Mouse (Mus musculus) brain, embryonic 14.5 days (tissue): ENCODE data around the gene Elmod1. TPM values are rescaled to one million over a fixed set of nuclear protein-coding genes. Genes with fewer than 3 reads are reported as not detected.

Experiments used
- DNase-seq: peaks from one replicate; pipeline ENCODE4 v3.0.0-alpha.2; 2011; ENCODE audit warnings: low read depth
- CTCF ChIP-seq: fragments of 200-500 bp; IDR thresholded peaks from 2 replicates; pipeline ENCODE4 v1.5.1; 2012; ENCODE audit warnings: inconsistent platforms, mild to moderate bottlenecking, moderate library complexity, borderline replicate concordance; ENCODE audit not compliant: insufficient read depth, insufficient read length; ENCODE audit errors: extremely low read depth
- POLR2A ChIP-seq: fragments of 200-500 bp; IDR thresholded peaks from 2 replicates; pipeline ENCODE4 v1.6.1; 2012; ENCODE audit warnings: mild to moderate bottlenecking, inconsistent platforms, borderline replicate concordance; ENCODE audit not compliant: poor library complexity, insufficient read depth, insufficient read length, severe bottlenecking; ENCODE audit errors: extremely low read depth
- polyA plus RNA-seq: library from polyadenylated mRNA; depleted of rRNA; stranded (reverse); fragments of >200 nt; gene quantifications from 2 replicates; pipeline ENCODE4 v1.2.3, GENCODE M21; 2012; rRNA removed

Gene Elmod1
- polyA plus RNA-seq, 1 experiment = 55.4 TPM

DNA sequence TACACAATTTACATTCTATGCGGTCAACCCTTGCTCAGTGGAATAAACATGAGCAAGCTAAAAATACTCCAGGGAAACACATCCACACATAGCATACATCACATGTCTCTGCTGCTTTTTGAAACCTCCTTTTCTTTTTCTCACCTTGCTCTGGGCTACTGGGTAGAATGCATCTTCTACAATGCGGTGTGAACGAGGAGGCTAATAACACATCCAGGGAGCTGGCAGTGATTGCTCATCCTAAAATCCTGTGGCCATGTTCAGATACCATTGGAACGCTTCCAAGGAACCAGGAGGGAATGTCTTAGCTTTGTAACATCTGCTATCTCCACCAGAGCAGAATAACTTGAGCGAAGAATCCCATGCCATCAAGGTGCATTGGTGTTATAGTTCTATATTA, 64.8 kb downstream of the Elmod1 start:
- TF ChIP-seq CTCF = no peak
- no peak for TF ChIP-seq POLR2A
- DNase-seq = peak; percentile 36

DNA sequence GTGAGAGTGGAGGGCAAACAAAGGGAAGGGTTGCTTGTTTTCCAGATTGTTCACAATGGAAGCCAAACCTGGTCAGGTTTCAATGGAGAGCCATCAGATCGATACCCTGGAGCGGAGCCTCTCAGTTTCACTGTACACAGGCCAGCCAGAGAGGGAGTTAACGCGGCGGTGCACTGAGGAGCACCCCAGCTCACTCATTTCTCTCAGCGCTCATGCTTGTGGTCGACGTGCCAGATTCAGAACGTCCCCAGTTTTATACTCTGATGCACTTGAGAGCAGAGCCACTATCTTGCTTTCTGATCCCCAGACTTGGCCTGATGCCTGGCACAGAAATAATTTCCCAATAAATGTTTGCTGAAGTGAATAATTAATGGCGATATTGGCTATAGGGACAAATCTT, 68.3 kb downstream of the Elmod1 start:
- no peak for DNase-seq
- TF ChIP-seq CTCF (no peak), POLR2A (no peak)

DNA sequence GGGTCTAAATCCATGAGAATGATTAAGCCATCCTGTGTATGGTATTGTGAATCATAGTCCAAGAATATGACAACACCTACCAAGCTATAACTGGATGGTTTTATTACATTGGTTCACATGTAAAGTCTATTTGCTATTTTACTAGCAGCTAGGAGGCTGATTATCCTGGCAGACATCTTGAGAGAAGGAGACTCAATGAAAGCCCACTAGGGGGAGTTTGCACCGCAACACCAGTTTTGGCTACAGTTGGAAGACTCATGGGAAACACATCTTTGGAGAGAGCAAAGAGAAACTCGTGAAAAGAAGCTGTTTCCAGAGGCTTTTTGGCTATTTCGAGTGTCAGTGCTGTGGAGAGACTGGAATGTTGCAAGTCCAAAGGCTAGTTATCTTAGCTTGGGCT, 69.7 kb downstream of the Elmod1 start:
- no peak for TF ChIP-seq POLR2A
- peak; percentile 43; the same call in 1 of the 2 replicates for TF ChIP-seq CTCF
- DNase-seq = peak; percentile 51

DNA sequence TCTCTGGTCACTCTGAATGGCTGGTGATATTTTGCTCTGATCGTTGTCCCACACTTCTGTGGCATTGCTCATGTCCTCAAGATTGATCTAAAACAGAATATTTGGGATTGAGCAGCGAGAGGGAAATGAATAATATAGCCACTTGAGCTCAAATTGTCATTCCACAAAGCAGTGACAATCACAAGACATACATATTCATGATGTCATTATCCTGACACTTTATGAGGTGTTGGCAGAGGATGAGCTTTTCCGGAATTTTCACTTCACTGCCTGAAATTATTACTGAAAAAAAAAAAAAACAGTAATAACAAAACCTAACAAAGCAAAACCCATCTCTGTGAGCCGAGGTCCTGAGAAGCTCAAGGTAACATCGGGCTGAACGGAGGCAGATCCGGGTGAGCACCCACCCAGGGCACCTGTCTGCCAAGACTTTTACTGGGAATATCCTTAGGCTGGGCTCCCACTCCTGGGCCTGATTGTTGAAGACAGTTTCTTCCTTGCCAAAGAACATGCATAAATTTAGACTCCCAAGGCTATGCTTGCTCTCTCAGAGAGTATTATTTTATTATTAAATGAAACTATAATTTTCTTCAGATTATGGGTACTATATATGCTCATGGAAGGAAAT, 71.8 kb downstream of the Elmod1 start:
- TF ChIP-seq POLR2A (no peak), CTCF (no peak)
- DNase-seq = peak; percentile 67

DNA sequence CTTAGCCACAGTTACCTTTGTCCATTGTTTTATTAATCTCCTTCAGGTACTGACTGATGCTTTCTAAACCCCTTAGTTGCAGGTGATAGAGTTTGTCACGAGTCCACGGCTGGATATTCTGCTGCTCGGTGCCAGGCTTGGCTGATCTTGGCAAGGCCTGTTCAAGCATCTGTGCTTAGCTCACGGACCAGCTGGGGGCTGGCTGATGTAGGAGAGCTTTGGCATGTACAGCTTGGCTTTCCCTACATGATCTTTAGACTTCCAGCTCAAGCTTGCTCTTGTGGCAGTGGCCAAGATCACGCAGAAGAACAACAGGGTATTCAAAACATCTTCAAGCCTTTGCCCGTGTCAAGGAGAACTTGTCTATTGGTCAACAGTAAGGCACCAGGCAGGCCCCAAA, 75.3 kb downstream of the Elmod1 start:
- peak; percentile 79 for DNase-seq
- TF ChIP-seq CTCF (no peak), POLR2A (no peak)

DNA sequence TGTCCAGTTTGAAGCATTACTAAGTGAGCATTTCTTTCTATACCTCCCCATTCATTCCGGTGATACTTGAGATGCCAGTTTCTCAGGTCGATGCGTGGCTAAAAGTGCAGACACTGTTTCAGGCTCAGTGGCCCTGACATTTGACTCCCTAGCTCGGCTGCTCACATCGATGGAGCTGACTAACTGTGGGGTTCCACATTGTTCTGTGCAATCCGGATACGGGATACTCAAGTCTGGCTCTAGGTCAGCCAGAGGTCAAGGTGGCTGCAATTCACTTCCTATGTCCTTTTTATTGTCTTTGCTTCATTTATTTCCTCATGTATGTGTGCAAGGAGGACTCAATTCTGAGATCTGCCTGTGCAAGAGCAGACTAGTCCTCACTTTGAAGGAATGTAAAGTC, 79.3 kb downstream of the Elmod1 start:
- TF ChIP-seq CTCF = no peak
- no peak for TF ChIP-seq POLR2A
- no peak for DNase-seq

DNA sequence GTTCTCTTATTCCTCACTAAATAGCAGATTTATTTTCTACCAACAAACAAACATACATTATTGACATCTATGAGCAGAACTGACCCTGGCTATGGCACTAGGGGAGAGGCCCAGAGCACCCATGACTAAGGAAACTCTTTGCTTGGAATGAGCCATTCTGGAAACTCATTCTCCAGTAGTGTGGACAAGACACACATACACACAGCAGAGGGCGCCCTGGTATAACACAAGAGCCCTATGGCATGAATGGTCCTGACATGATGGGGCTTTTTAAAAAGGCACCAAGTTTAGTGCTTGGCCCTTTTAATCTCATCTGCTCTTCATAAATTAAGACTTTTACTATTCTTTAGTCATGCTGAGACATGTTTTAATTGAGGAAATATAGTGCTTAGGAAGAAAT, 85.0 kb downstream of the Elmod1 start:
- DNase-seq = peak; percentile 89
- TF ChIP-seq POLR2A (no peak), CTCF (peak; percentile 71; the same call in 1 of the 2 replicates)

DNA sequence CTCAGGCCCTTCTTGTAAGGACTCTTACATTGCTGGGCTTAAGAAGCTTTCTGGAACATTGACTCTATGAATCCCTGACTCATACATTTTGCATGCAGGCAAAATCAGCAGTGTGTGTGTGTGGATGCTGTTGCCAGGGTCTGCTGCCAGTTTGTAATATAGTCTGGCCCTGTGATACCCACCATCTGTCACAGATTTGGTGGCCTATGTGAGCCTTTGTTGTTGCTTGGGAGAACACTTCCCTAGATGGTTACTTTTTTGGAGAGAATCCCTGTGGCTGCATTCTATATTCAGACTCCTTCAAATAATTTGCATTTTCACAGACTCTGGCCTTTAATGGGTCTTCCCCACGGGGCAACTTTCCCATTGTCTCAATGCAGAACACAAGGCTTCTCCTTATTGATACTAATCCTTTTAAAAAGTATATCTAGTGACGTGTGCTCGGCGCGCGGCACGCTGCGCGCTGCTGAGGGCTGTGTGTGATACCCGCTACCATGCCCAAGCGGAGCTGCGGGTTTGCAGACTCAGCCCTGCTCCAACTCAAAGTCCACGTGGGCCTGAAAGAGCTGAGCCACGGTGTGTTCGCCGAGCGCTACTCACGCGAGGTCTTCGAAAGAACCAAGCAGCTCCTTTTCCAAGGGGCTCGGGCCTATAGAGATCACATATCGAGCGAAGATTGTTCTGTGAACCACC, 91.4 kb downstream of the Elmod1 start:
- DNase-seq = peak; percentile 83
- TF ChIP-seq CTCF = no peak
- TF ChIP-seq POLR2A = no peak

DNA sequence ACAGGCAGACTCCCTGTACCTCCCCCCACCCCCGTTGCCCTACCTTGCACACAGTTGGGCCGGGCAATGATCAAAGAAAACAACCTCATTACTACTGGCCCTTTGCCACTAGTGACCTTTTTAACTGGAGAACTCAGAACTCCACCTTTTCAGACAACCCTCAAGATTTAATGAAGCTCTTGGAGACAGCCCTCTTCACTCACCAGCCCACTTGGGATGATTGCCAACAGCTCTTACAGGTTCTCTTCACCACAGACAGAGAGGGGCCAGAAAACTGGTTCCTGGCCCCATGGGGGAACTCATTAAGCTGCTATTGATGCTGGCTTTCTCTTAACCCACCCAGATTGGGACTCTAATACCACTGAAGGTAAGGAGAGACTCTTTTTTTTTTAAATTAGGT, 97.7 kb downstream of the Elmod1 start:
- TF ChIP-seq CTCF = no peak
- no peak for TF ChIP-seq POLR2A
- DNase-seq = peak; percentile 66

DNA sequence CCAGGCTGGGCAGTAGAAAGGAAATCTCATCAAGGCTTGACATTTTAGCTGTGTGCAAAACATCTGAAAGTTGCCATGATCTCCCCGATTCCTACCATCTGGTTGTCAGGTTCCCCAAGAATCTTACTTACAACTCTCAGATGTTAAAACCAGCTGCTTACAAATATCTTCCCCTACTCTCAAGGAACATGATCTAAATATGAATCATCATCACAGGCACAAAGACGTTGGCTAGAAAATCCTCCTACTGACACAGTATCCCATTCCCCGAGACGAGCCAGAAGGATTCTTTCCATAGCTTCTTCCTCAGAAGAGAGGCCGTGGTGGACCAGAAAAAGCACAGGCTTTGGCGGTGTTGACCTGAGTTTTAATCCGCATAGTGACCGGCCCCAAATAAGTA, 101.9 kb downstream of the Elmod1 start:
- DNase-seq = no peak
- TF ChIP-seq CTCF (no peak), POLR2A (no peak)

Other genes starting within 250 kb of the Elmod1 start
- 8.3 and 8.4 TPM in 2 replicates for gene Slc35f2, start 203.8 kb downstream of the Elmod1 start, polyA plus RNA-seq
- 0.14 and 0.39 TPM in 2 replicates for gene Sln, start 125.1 kb downstream of the Elmod1 start, polyA plus RNA-seq
- 0.39 and 0.53 TPM in 2 replicates for gene Tnfaip8l3, start 93.1 kb upstream of the Elmod1 start, polyA plus RNA-seq